Mouse (Mus musculus) bone marrow, adult 2 months (tissue): ENCODE measurements around the gene Grb10.

Source experiments
- CTCF ChIP-seq: fragments of 200-500 bp; IDR thresholded peaks from 2 replicates; pipeline ENCODE4 v1.5.1; 2011; ENCODE audit warnings: low read length, control low read depth; ENCODE audit not compliant: control insufficient read depth, insufficient read depth
- POLR2A ChIP-seq: fragments of 200-500 bp; IDR thresholded peaks from 2 replicates; pipeline ENCODE4 v1.6.1; 2011; ENCODE audit warnings: low read depth, mild to moderate bottlenecking, control low read depth, low read length, borderline replicate concordance; ENCODE audit not compliant: control insufficient read depth

DNA sequence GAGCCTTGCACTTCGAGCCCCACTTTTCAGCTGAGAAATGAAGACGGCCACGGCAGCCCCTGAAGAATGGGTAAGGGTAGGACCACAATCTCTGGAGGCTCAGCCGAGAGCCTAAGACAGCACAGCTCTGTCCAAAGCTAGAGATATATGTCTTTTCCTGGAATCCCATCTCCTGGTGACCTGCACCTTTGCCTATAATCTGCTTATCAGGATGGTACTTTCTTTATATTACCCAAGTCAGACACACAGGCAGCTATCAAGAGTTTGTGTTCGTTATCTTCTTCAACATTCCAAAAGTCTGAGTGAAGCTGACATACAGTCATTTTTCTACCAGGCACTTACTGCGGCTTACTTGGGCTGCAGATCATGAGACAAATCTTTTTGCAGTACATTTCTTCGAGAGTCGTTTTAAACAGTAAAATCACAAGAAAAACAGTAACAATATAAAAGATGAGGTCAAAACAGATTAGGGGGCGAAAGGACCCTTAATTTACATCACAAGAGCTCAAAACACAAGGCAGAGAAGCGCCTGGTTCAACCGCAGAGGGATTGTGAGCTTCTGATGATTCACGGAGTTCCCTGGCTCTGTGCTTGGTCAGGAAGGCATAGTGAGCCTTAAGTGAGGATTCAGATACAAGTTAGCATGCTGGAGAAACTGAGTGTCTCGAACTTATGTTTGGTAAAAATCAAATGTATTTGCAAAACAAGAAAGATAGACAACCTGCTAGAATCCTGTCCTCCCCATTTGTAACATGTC lies 157.3 kb downstream of the Grb10 start:
- TF ChIP-seq CTCF (no peak), POLR2A (no peak)
